Mouse (Mus musculus) kidney, postnatal 25 days (tissue): Measurements from ENCODE around the gene Gpr89.

Experiments used
- DNase-seq, 2 experiments: peaks; one replicate each; pipeline ENCODE4 v3.0.0; 2021; ENCODE audit warnings: mixed read lengths in 2 of 2

Gpr89 gene

DNA sequence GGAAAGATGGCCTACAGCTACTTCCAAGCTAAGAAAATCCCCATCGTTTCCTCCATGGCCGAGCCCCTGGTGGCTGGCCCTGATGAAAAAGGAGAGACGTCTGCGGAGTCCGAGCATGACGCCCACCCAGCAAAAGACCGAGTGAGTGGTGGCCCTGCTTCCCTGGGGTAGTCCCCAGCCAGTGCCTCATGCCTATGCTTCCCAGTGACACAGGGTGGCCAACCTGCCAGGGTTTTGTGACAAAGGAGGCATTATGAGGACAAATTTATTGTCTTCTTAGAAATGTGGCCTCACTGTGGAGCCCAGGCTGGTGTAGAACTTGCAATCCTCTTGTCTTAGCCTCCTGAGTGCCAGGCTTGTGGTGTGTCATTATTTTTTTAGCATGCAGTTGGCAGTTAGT, 36.1 kb downstream of the Gpr89 start:
- DNase-seq = peak in 1 of 2 experiments; percentile 37

DNA sequence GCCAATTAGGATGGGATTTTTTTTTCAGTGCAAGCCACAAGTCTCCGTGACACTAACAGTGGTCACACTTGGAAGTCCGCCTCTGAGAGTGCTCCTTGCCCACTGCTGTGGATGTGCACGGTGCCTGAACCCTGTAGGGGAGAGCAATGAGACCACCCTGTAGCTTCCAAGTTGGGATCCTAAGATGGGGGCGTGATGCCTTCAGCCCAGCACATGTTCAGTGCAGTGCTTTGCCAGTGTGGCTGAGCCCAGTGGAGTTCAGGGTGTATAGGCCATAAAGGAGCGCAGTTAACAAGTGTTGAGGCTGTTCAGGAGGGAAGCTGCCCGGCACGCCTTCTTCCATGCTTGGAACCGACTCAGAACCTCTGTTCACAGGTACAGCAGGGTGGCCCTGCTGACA, 36.6 kb downstream of the Gpr89 start:
- peak in 1 of 2 experiments; percentile 41 for DNase-seq

DNA sequence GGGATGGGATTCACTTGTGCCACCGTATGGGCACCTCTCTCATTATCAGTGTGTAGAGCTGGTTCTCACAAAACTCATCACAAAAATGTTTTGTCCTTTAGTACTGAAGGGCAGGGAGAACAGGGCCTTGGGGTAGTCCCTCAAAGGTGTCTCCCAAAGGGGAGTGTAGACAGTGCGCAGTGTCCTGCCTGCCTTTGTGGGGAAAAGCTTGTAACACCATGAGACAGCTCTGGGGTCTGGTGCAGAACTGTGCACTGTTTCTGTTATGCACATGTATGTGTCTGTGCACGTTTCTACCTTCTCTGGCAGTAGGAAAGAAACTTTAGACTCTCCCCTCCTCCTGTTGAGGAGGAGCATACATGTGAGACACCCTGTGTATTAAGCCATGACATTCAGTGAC, 37.3 kb downstream of the Gpr89 start:
- DNase-seq = peak in 1 of 2 experiments; percentile 29

GRCm38 (mm10) chr3:96860498-96860897, 44.6 kb downstream of the Gpr89 start:
- peak in 1 of 2 experiments; percentile 38 for DNase-seq

DNA sequence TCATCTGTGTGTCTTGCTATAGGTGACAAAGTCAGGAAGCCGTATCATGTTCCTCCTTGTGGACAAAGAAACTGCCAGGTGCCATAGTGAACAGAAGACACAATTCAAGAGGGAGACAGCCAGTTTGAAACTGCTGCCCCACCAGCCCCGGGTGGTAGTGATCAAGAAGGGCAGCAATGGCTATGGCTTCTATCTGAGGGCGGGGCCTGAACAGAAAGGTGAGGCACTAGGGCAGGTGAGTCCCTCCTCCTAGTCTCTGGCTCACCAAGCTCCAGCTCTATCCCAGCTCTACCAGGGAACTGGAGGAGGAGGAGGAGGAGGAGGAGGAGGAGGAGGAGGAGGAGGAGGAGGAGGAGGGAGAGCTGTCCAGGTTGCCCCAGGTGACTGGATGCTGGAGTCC, 49.3 kb downstream of the Gpr89 start:
- DNase-seq = peak; percentile 1 to 34

DNA sequence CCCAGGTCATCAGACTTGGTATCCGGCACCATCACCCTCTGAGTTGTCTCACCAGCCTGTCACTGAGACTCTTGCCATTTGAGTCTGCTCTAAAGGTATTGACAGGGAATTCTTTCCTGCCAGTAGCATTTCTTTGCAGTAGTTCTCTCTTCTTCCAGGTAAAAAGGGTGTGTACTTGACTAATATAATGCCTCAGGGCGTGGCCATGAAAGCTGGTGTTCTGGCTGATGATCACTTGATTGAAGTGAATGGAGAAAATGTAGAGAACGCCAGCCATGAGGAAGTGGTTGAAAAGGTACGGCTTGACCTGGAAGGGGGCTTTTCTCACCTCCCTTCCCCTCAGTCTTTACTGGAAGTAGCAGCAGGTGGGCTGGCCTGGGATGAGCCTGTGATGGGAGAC, 50.8 kb downstream of the Gpr89 start:
- peak; percentile 1 to 25 for DNase-seq

DNA sequence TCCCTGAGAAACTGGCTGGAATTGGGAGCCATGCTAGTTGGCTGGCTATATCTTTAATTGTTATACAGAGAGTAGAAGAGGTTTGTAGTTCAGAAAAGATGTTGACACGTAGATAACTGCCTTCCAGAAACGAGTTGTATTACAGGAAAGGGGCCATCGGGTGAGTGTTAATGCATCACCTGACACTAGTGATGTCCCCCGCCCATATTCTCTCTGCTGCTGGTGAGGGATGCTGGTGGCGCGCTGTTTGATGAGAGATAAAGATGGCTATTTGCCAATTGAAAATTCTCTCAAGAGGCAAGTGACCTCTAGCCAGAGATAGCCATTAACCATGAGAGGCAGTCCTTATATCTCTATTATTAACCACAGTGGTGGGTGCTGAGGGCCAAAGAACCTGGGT, 52.6 kb downstream of the Gpr89 start:
- DNase-seq = peak; percentile 1 to 19

DNA sequence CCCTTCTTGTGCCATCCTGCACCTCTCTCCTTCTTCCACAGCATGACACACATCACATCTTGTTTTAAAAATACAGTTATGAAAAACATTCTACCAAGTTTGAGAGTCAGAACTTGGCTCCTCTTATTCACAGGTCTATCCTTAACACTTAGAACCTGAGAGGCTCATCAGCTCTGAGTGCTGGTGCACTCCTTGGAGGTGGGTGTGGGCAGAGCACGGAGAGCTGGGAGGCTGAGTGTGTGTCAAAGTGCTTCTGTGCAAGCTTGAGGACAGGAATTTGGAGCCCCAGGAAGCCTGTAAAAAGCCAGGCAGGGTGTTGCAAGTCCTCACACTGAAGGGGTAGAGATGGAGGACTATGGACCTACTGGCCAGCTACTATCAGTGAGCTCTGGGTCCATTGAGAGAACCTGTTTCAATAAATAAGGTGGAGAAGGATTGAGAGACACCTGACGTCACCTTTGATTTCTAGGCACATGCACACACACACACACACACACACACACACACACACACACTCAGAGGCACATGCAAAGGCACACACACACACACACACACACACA, 55.9 kb downstream of the Gpr89 start:
- DNase-seq = peak; percentile 1 to 31

GRCm38 (mm10) chr3:96848470-96848869, 56.7 kb downstream of the Gpr89 start:
- DNase-seq = peak; percentile 1 to 35

GRCm38 (mm10) chr3:96847661-96848060, 57.5 kb downstream of the Gpr89 start:
- DNase-seq = peak; percentile 1 to 36

GRCm38 (mm10) chr3:96846985-96847384, 58.2 kb downstream of the Gpr89 start:
- DNase-seq = peak; percentile 36 to 63

DNA sequence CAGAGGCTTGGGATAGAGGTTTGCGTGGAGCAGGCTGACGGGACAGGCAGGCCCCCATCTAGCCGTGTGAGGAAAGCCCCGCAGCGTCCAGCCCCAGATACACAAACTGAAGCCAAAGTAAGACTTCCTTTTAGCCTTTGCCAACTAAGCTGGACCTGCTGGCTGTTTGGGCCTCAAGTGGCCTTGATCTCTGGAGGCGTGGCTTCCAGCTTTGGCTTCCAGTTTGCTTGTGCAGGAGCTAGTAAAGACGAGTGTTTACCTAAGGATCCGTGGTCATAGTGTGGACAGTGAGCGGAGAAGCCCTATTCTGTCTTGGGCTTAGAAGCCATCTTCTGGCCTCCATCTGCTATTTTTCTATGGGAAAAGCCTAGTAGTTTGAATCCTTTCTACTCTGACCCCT, 59.3 kb downstream of the Gpr89 start:
- peak; percentile 35 to 54 for DNase-seq

- peak; percentile 1 to 26 for DNase-seq
Measured at GRCm38 (mm10) chr3:96845191-96845590, 60.0 kb downstream of the Gpr89 start.

DNA sequence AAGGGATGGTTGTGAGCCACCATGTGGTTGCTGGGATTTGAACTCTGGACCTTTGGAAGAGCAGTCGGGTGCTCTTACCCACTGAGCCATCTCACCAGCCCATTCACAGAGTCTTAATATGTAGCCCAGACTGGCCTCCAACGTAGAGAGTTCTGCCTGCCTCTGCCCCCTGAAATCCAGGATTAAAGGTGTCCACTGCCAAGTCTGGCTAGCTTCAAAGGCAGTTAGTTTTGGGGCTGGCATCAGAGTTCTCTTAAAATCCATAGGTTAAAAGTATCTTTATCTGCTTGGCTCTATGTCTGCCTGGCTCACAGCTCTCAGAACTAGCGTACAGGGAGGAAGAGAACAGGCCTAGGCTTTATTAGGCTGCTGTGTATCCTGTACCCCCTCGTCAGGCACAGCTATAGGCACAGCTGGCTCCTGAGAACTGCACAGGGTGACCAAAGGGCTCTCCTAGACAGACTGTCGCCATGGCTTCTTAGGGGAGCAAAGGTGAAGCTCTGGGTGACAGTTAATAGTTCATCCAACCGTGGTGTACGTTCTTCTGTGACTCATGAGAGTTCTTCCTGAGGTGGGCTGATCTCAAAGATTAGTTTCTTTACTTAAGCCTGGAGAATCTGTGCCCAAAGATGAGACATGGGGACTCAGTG, 66.0 kb downstream of the Gpr89 start:
- DNase-seq = peak; percentile 48 to 85

DNA sequence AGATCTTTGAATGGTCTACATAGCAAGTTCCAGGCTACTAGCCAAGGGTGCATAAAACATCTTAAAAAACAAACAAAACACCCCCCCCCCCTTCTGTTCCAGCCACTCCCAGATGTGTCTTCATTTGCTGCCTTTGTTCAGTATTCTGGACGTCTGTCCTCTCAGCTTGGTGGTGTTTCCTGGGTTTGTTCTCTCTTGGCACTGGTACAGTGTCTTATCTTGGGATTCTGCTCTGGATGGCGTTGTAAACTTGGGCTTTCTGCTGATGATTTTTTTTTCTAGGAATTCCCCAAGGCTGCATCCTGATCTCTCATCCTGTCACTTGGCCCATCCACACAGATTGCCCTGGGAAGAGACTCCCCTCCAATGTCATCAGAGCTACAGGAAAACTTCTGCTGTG, 68.7 kb downstream of the Gpr89 start:
- DNase-seq = no peak

- peak; percentile 57 to 89 for DNase-seq
Measured at GRCm38 (mm10) chr3:96834587-96835348, 70.4 kb downstream of the Gpr89 start.

DNA sequence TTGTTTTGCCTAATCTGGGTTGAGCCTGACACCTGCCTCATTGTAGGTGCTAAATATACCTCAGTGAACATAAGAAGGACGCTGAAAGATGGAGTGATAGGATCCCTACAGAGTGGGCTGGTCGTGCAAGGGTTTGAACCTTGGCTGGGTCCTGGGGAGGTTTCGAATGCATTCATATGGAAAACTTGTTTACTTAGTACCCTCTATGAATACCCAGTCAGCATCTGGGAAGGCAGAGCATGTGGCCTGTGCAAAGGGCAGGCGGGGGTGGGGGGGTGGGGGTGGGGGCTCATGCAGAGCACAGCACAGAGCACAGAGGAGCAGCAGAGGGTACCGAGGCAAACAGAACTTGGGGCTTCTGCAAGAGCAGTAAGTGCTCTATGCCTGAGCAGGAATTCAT, 72.2 kb downstream of the Gpr89 start:
- DNase-seq = peak in 1 of 2 experiments; percentile 76

- DNase-seq = peak; percentile 73 to 89
Measured at GRCm38 (mm10) chr3:96829856-96830255, 75.3 kb downstream of the Gpr89 start.

GRCm38 (mm10) chr3:96828984-96829383, 76.2 kb downstream of the Gpr89 start, which contains the start of the genes Pdzk1 and Cd160:
Gene Pdzk1 (plus strand): TSS chr3:96829284.
Gene Cd160 (minus strand): TSS chr3:96829351.
- DNase-seq = no peak

DNA sequence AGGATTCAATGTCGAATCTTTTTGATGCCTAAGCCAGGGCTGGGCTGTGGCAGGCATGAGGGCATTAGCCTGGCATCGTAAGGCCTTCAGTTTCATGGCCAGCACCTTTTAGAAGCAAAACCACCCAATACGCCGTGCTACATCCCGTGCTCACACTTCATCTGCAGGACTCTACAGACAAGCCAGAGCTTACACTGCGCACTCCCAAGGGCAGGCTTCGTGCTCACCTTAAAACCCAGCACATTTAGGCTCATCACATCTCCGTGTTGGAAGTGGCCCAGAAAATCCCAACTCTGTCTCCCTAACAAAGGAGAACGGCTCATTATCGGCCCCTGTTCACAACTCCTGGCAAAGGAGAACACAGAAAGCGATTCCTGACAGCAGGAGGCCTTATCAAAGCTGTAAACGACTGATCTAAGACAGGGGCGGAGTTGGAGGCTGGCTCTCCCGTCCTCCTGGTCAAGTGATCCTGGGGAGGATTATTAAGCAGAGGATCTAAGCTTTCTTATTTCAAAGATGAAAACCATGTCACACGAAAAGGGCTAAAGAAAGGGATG, 76.8 kb downstream of the Gpr89 start:
- DNase-seq = peak in 1 of 2 experiments; percentile 44

GRCm38 (mm10) chr3:96825261-96825660, 79.9 kb downstream of the Gpr89 start:
- peak in 1 of 2 experiments; percentile 38 for DNase-seq

DNA sequence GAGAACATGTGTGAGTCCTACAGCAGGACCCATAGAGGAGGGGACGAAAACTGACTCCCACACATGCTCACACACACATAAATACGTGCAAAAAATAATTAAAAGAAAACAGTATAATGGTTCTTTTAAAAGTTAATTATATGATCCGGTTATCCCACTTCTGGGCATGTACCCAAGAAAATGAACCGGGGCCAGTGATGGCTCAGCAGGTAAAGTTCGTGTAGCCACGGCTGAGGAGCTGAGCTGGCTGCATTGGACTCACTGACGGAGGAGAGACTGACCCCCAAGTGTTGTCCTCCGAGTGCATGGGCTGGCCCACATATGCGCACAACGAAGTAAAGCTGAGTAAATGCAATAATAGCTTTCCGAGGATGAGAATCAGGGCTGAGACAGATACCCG, 80.5 kb downstream of the Gpr89 start:
- DNase-seq = peak; percentile 76 to 87

GRCm38 (mm10) chr3:96823701-96824100, 81.4 kb downstream of the Gpr89 start:
- peak in 1 of 2 experiments; percentile 62 for DNase-seq
